Mouse (Mus musculus) forebrain, embryonic 11.5 days (tissue): Measurements from ENCODE around the gene Tbc1d13. TPM values are rescaled to one million over a fixed set of nuclear protein-coding genes. Genes with fewer than 3 reads are reported as not detected.

Experiments used
- ATAC-seq: fragments of 200-750 bp; cut with Nextera tagmentation; replicated peaks from 2 replicates; pipeline ENCODE4 v1.8.0; 2017; ENCODE audit warnings: moderate TSS enrichment; ENCODE audit not compliant: low FRiP score
- DNase-seq: peaks from one replicate; pipeline ENCODE4 v3.0.0-alpha.2; 2017; ENCODE audit warnings: low spot score
- H3K27ac ChIP-seq: fragments of 300-500 bp; sonication (generic); 2 replicates; pipeline ENCODE4 v1.5.1; 2014; ENCODE audit warnings: low read depth, low read length
- H3K27me3 ChIP-seq: fragments of 300-500 bp; sonication (generic); 2 replicates; pipeline ENCODE4 v1.6.1; 2014; ENCODE audit warnings: mild to moderate bottlenecking, low read length, mixed read lengths; ENCODE audit not compliant: control insufficient read depth, insufficient read depth
- H3K36me3 ChIP-seq: fragments of 300-500 bp; sonication (generic); 2 replicates; pipeline ENCODE4 v1.6.1; 2014; ENCODE audit warnings: mild to moderate bottlenecking, low read length, moderate library complexity, mixed read lengths; ENCODE audit not compliant: control insufficient read depth, insufficient read depth
- H3K4me1 ChIP-seq: fragments of 300-500 bp; sonication (generic); replicated peaks from 2 replicates; pipeline ENCODE4 v1.6.1; 2014; ENCODE audit warnings: low read length, mixed read lengths; ENCODE audit not compliant: control insufficient read depth, insufficient read depth
- H3K4me2 ChIP-seq: fragments of 300-500 bp; sonication (generic); 2 replicates; pipeline ENCODE4 v1.6.1; 2014; ENCODE audit warnings: low read depth, mild to moderate bottlenecking, low read length, moderate library complexity, mixed read lengths; ENCODE audit not compliant: severe bottlenecking
- H3K4me3 ChIP-seq: fragments of 300-500 bp; sonication (generic); 2 replicates; pipeline ENCODE4 v1.5.1; 2014; ENCODE audit warnings: low read depth, low read length
- H3K9ac ChIP-seq: fragments of 300-500 bp; sonication (generic); 2 replicates; pipeline ENCODE4 v1.6.1; 2014; ENCODE audit warnings: low read length
- H3K9me3 ChIP-seq: fragments of 300-500 bp; sonication (generic); 2 replicates; pipeline ENCODE4 v1.6.1; 2016; ENCODE audit warnings: low read length, mixed read lengths; ENCODE audit not compliant: control insufficient read depth
- WGBS: fragments of 180-500 bp; shearing (Covaris S2); extraction: QIAGEN DNeasy Blood & Tissue Kit; methylation state at CpG from one replicate; pipeline ENCODE4 v1.1.7; 2014; 5-methylcytosine and 5-hydroxymethylcytosine counted together
- polyA plus RNA-seq: library from polyadenylated mRNA; unstranded; fragments of >200 nt; fragmentation: Nextera tagmentation; extraction: Ambion mirVana; gene quantifications from 2 replicates; pipeline ENCODE4 v1.2.1, GENCODE M21; 2014

Tbc1d13 gene
- polyA plus RNA-seq, 1 experiment from 2014 or later = 11.6 TPM

GRCm38 (mm10) chr2:30200388-30200925, 66.9 kb downstream of the Tbc1d13 start:
- no peak overlapping the region for H3K9ac ChIP-seq
- no peaks in the 10 kb centered on the region for H3K9me3 ChIP-seq
- H3K27ac ChIP-seq = no peak overlapping the region
- H3K4me1 ChIP-seq = no peaks in the 10 kb centered on the region; the same call in 1 of the 2 replicates
- H3K36me3 ChIP-seq = no peaks in the 10 kb centered on the region
- H3K4me3 ChIP-seq = no peak overlapping the region
- H3K4me2 ChIP-seq = no peak overlapping the region
- ATAC-seq = no peak
- 90% methylated on average over 5 of the region's 5 CpGs for WGBS
- no peaks in the 10 kb centered on the region for H3K27me3 ChIP-seq
- no peak for DNase-seq

Other genes with a start within 250 kb of the Tbc1d13 start
- 118 and 132 TPM in 2 replicates for gene Odf2, start 244.5 kb upstream of the Tbc1d13 start, polyA plus RNA-seq
- 68.0 and 69.8 TPM in 2 replicates for gene Gle1, start 198.3 kb upstream of the Tbc1d13 start, polyA plus RNA-seq
- 135 and 147 TPM in 2 replicates for gene Sptan1, start 168.2 kb upstream of the Tbc1d13 start, polyA plus RNA-seq
- gene Wdr34, start 84.9 kb upstream of the Tbc1d13 start, polyA plus RNA-seq = 35.9 and 39.6 TPM in 2 replicates
- 817 and 824 TPM in 2 replicates for gene Set, start 76.4 kb upstream of the Tbc1d13 start, polyA plus RNA-seq
- gene Pkn3, start 56.1 kb upstream of the Tbc1d13 start, polyA plus RNA-seq = 10.5 and 12.1 TPM in 2 replicates
- 27.1 and 35.4 TPM in 2 replicates for gene Zdhhc12, start 40.1 kb upstream of the Tbc1d13 start, polyA plus RNA-seq
- 8.0 and 8.1 TPM in 2 replicates for gene Zer1, start 9.2 kb upstream of the Tbc1d13 start, polyA plus RNA-seq
- gene Endog, start 37.7 kb downstream of the Tbc1d13 start, polyA plus RNA-seq = 14.4 and 16.4 TPM in 2 replicates
- gene Spout1, start 44.7 kb downstream of the Tbc1d13 start, polyA plus RNA-seq = 79.7 and 81.7 TPM in 2 replicates
- gene Kyat1, start 72.1 kb downstream of the Tbc1d13 start, polyA plus RNA-seq = 8.4 and 9.6 TPM in 2 replicates
- gene Lrrc8a, start 104.0 kb downstream of the Tbc1d13 start, polyA plus RNA-seq = 50.7 and 54.5 TPM in 2 replicates
- gene Gm28035, start 106.8 kb downstream of the Tbc1d13 start, polyA plus RNA-seq = 0.20 and 0.28 TPM in 2 replicates
- gene Phyhd1, start 132.5 kb downstream of the Tbc1d13 start, polyA plus RNA-seq = 3.8 and 3.9 TPM in 2 replicates
- not detected in 2 replicates for gene Gm28038, start 147.3 kb downstream of the Tbc1d13 start, polyA plus RNA-seq
- 26.2 and 26.3 TPM in 2 replicates for gene Dolk, start 152.6 kb downstream of the Tbc1d13 start, polyA plus RNA-seq
- gene Nup188, start 152.7 kb downstream of the Tbc1d13 start, polyA plus RNA-seq = 65.8 and 67.0 TPM in 2 replicates
- 69.4 and 72.9 TPM in 2 replicates for gene Sh3glb2, start 225.6 kb downstream of the Tbc1d13 start, polyA plus RNA-seq
- 26.3 and 26.6 TPM in 2 replicates for gene Miga2, start 230.5 kb downstream of the Tbc1d13 start, polyA plus RNA-seq